Mouse (Mus musculus) lung, adult 2 months (tissue): ENCODE measurements at regions not wholly inside any gene's neighbourhood (a gene's known extent, or its start where the extent isn't known, plus 50 kb on each side); places are given as distances from the start of the nearest gene placed in this dataset.

Experiments
- CTCF ChIP-seq: fragments of 200-500 bp; IDR thresholded peaks from 2 replicates; pipeline ENCODE4 v1.5.1; 2011; ENCODE audit warnings: mild to moderate bottlenecking, low read length, control low read depth; ENCODE audit not compliant: insufficient read depth
- POLR2A ChIP-seq: fragments of 200-500 bp; IDR thresholded peaks from 2 replicates; pipeline ENCODE4 v1.6.1; 2011; ENCODE audit warnings: low read depth, mild to moderate bottlenecking, control low read depth, low read length, borderline replicate concordance; ENCODE audit errors: extremely low read depth

GRCm38 (mm10) chr12:71470983-71471715 is 161.5 kb downstream of the Dact1 start:
- TF ChIP-seq CTCF, result no peak
- TF ChIP-seq POLR2A, result no peak
